Mouse (Mus musculus): ENCODE data around the gene Gm14190. TPM values are rescaled to one million over a fixed set of nuclear protein-coding genes. Genes with fewer than 3 reads are reported as not detected.

The Gm14190 gene
- polyA plus RNA-seq (2012; rRNA removed; ENCODE audit: low replicate concordance), result not detected in 2 replicates

DNA sequence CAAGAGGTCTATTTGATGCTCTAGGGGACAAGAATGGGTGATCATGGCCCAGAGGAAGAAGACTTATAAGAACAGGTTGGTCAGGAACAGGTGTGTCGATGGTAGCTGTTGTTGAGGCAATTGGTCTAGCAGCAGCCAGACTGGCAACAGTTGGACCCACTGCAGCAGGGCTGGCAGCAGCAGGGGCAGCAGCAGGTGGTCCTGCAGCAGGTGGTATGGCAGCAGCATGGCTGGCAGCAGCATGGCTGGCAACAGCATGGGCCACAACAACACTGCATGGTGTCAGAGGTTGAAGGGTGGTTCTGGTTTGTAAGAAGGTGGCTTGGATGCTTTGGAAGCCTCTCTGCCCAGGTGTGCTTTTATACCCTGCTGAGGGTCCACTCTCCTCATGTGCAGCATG is at the start of gene Gm14190:
Gm14190 (minus strand) TSS at position 278 of the 400 bp plus-strand sequence.

DNA sequence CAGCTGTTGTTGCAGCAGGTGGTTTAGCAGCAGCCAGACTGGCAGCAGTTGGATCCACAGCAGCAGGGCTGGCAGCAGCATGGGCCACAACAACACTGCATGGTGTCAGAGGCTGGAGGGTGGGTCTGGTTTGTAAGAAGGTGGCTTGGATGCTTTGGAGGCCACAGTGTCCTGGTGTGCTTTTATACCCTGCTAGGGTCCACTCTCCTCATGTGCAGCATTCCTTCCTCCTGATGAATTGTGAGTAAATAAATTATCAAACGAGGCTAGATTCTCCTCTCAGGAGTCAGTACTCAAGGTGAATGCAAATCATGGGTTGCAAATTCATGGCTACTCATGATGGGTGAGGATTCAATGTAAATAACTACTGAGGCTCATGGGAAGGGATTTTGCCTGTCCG is 43.6 kb upstream of the Gm14190 start, which contains the start of gene Gm14180:
Gm14180 (minus strand) TSS at position 101 of the 400 bp plus-strand sequence.

DNA sequence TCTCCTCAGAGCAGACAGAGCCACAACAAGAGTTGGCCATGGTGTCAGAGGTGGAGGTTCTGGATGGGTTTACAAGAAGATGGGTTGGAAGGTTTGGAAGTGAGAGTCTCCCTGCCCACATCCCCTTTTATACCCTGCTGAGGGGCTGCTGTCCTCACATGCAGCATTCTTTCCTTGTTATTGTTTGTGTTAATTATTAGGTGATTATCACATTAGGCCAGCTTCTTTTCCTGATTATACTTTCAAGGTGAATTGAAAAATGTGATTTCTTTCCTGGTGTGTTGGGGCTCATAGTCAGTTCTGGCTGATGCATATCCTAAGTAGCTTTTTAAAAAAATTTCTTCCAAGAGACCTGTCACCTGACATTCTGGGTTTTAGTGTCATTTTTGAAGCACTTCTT is 24.7 kb downstream of the Gm14190 start, which contains the start of gene Krtap4-6:
Krtap4-6 (minus strand) TSS at position 101 of the 400 bp plus-strand sequence.

DNA sequence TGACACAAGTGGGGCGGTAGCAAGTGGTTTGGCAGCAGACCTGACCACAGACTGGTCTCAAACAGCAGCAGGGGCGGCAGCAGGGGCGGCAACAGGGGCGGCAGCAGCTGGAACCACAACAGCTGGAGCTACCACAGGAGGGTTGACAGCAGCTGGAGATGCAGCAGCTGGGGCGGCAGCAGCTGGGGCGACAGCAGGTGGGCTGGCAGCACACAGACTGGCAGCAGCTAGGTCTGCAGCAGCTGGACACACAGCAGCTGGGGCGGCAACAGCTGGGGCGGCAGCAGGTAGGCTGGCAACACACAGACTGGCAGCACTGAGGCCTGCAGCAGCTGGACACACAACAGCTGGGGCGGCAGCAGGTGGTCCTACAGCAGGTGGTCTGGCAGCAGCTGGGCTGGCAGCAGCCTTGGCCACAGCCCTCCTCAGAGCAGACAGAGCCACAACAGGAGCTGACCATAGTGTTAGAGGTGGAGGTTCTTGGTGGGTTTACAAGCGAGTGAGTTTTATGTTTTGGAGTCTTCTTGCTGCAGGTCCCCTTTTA is 32.0 kb downstream of the Gm14190 start, which contains the start of gene Gm11563:
Gm11563 (minus strand) TSS at position 494 of the 544 bp plus-strand sequence.

DNA sequence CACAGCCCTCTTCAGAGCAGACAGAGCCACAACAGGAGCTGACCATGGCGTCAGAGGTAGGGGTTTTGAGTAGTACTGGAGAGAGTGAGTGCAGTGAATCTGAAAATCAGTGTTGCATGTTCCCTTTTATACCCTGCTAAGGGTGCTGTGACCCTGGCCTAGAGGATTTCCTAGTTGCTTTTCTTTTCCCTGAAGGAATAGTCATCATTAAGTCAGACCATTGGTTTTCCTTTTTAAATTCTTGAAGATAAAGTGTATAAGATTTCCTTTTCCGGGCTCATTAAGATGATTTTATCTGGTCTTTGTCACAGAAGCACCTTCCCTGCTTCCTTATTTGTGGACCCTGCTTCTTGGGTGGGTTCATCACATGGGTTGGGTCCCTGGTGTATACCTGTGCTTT is 40.4 kb downstream of the Gm14190 start, which contains the start of gene Gm11555:
Gm11555 (minus strand) TSS at position 101 of the 400 bp plus-strand sequence.

DNA sequence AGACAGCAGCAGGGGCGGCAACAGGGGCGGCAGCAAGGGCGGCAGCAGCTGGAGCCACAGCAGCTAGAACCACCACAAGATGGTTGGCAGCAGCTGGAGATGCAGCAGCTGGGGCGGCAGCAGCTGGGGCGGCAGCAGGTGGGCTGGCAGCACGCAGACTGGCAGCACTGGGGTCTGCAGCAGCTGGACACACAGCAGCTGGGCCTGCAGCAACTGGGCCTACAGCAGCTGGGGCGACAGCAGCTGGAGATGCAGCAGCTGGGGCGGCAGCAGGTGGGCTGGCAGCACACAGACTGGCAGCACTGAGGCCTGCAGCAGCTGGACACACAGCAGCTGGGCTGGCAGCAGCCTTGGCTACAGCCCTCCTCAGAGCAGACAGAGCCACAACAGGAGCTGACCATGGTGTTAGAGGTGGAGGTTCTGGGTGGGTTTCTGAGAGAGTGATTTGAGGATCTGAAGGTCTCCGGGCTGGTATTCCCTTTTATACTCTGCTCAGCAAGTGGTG is 46.9 kb downstream of the Gm14190 start, which contains the start of gene Krtap4-7:
Krtap4-7 (minus strand) TSS at position 455 of the 505 bp plus-strand sequence.

Other genes with a start within 250 kb of the Gm14190 start
- 2.5 and 23.6 TPM in 2 replicates for gene Krt23, start 197.6 kb downstream of the Gm14190 start, polyA plus RNA-seq (2012; rRNA removed; ENCODE audit: low replicate concordance)
- not detected in 2 replicates for gene Krt39, start 169.4 kb downstream of the Gm14190 start, polyA plus RNA-seq (2012; rRNA removed; ENCODE audit: low replicate concordance)
- not detected in 2 replicates for gene Krt40, start 147.6 kb downstream of the Gm14190 start, polyA plus RNA-seq (2012; rRNA removed; ENCODE audit: low replicate concordance)
- gene Krtap3-3, start 139.9 kb downstream of the Gm14190 start, polyA plus RNA-seq (2012; rRNA removed; ENCODE audit: low replicate concordance), result not detected in 2 replicates
- gene Krtap3-2, start 133.9 kb downstream of the Gm14190 start, polyA plus RNA-seq (2012; rRNA removed; ENCODE audit: low replicate concordance), result not detected in 2 replicates
- not detected in 2 replicates for gene Gm11939, start 131.3 kb downstream of the Gm14190 start, polyA plus RNA-seq (2012; rRNA removed; ENCODE audit: low replicate concordance)
- gene Krtap3-1, start 124.1 kb downstream of the Gm14190 start, polyA plus RNA-seq (2012; rRNA removed; ENCODE audit: low replicate concordance), result 0.21 TPM in 1 of 2 replicates, not detected in the other
- gene Krtap1-5, start 109.7 kb downstream of the Gm14190 start, polyA plus RNA-seq (2012; rRNA removed; ENCODE audit: low replicate concordance), result not detected in 2 replicates
- gene Krtap1-4, start 107.1 kb downstream of the Gm14190 start, polyA plus RNA-seq (2012; rRNA removed; ENCODE audit: low replicate concordance), result not detected in 2 replicates
- not detected in 2 replicates for gene Krtap1-3, start 99.4 kb downstream of the Gm14190 start, polyA plus RNA-seq (2012; rRNA removed; ENCODE audit: low replicate concordance)
- gene Krtap9-3, start 92.6 kb downstream of the Gm14190 start, polyA plus RNA-seq (2012; rRNA removed; ENCODE audit: low replicate concordance), result not detected in 2 replicates
- gene Gm11938, start 87.4 kb downstream of the Gm14190 start, polyA plus RNA-seq (2012; rRNA removed; ENCODE audit: low replicate concordance), result not detected in 2 replicates
- not detected in 2 replicates for gene Gm11937, start 80.6 kb downstream of the Gm14190 start, polyA plus RNA-seq (2012; rRNA removed; ENCODE audit: low replicate concordance)
- gene Krtap2-4, start 75.9 kb downstream of the Gm14190 start, polyA plus RNA-seq (2012; rRNA removed; ENCODE audit: low replicate concordance), result 0.27 TPM in 1 of 2 replicates, not detected in the other
- not detected in 2 replicates for gene Gm11562, start 70.3 kb downstream of the Gm14190 start, polyA plus RNA-seq (2012; rRNA removed; ENCODE audit: low replicate concordance)
- not detected in 2 replicates for gene Krtap4-1, start 62.5 kb downstream of the Gm14190 start, polyA plus RNA-seq (2012; rRNA removed; ENCODE audit: low replicate concordance)
- not detected in 2 replicates for gene Krtap4-2, start 55.7 kb downstream of the Gm14190 start, polyA plus RNA-seq (2012; rRNA removed; ENCODE audit: low replicate concordance)
- not detected in 2 replicates for gene Krtap4-7, start 46.7 kb downstream of the Gm14190 start, polyA plus RNA-seq (2012; rRNA removed; ENCODE audit: low replicate concordance)
- not detected in 2 replicates for gene Gm11555, start 40.5 kb downstream of the Gm14190 start, polyA plus RNA-seq (2012; rRNA removed; ENCODE audit: low replicate concordance)
- gene Gm11563, start 31.8 kb downstream of the Gm14190 start, polyA plus RNA-seq (2012; rRNA removed; ENCODE audit: low replicate concordance), result not detected in 2 replicates
- gene Krtap4-6, start 24.8 kb downstream of the Gm14190 start, polyA plus RNA-seq (2012; rRNA removed; ENCODE audit: low replicate concordance), result not detected in 2 replicates
- gene Gm14180, start 43.5 kb upstream of the Gm14190 start, polyA plus RNA-seq (2012; rRNA removed; ENCODE audit: low replicate concordance), result not detected in 2 replicates
- not detected in 2 replicates for gene Gm11595, start 82.2 kb upstream of the Gm14190 start, polyA plus RNA-seq (2012; rRNA removed; ENCODE audit: low replicate concordance)
- gene Krtap4-8, start 90.0 kb upstream of the Gm14190 start, polyA plus RNA-seq (2012; rRNA removed; ENCODE audit: low replicate concordance), result not detected in 2 replicates
- not detected in 2 replicates for gene Krtap4-9, start 94.5 kb upstream of the Gm14190 start, polyA plus RNA-seq (2012; rRNA removed; ENCODE audit: low replicate concordance)
- gene Gm11596, start 102.7 kb upstream of the Gm14190 start, polyA plus RNA-seq (2012; rRNA removed; ENCODE audit: low replicate concordance), result not detected in 2 replicates
- gene Gm11569, start 108.2 kb upstream of the Gm14190 start, polyA plus RNA-seq (2012; rRNA removed; ENCODE audit: low replicate concordance), result not detected in 2 replicates
- not detected in 2 replicates for gene Gm11554, start 113.7 kb upstream of the Gm14190 start, polyA plus RNA-seq (2012; rRNA removed; ENCODE audit: low replicate concordance)
- not detected in 2 replicates for gene Krtap4-13, start 119.2 kb upstream of the Gm14190 start, polyA plus RNA-seq (2012; rRNA removed; ENCODE audit: low replicate concordance)
- gene Gm11564, start 124.9 kb upstream of the Gm14190 start, polyA plus RNA-seq (2012; rRNA removed; ENCODE audit: low replicate concordance), result not detected in 2 replicates
- gene 2300003K06Rik, start 147.3 kb upstream of the Gm14190 start, polyA plus RNA-seq (2012; rRNA removed; ENCODE audit: low replicate concordance), result not detected in 2 replicates
- 1.4 TPM in 1 of 2 replicates, not detected in the other for gene Krtap4-16, start 160.9 kb upstream of the Gm14190 start, polyA plus RNA-seq (2012; rRNA removed; ENCODE audit: low replicate concordance)
- not detected in 2 replicates for gene Gm11568, start 167.2 kb upstream of the Gm14190 start, polyA plus RNA-seq (2012; rRNA removed; ENCODE audit: low replicate concordance)
- gene Gm11559, start 173.7 kb upstream of the Gm14190 start, polyA plus RNA-seq (2012; rRNA removed; ENCODE audit: low replicate concordance), result not detected in 2 replicates
- gene Krtap9-1, start 182.6 kb upstream of the Gm14190 start, polyA plus RNA-seq (2012; rRNA removed; ENCODE audit: low replicate concordance), result not detected in 2 replicates
- gene Gm11567, start 188.4 kb upstream of the Gm14190 start, polyA plus RNA-seq (2012; rRNA removed; ENCODE audit: low replicate concordance), result not detected in 2 replicates
- gene Krtap31-1, start 217.2 kb upstream of the Gm14190 start, polyA plus RNA-seq (2012; rRNA removed; ENCODE audit: low replicate concordance), result not detected in 2 replicates
- not detected in 2 replicates for gene Gm11565, start 224.0 kb upstream of the Gm14190 start, polyA plus RNA-seq (2012; rRNA removed; ENCODE audit: low replicate concordance)
- not detected in 2 replicates for gene Krtap31-2, start 245.6 kb upstream of the Gm14190 start, polyA plus RNA-seq (2012; rRNA removed; ENCODE audit: low replicate concordance)

Data from duodenum, adult 2 months (tissue).